Mouse (Mus musculus): ENCODE measurements around the gene Fmnl1.

Gene Fmnl1

GRCm38 (mm10) chr11:103170494-103171285 is at the start of gene Fmnl1:
Gene Fmnl1 (plus strand): TSS chr11:103171107.
- DNase-seq (ENCODE audit: extremely low spot score): no peak

- peak; percentile 69 for DNase-seq (ENCODE audit: extremely low spot score)
Observed at GRCm38 (mm10) chr11:103131701-103132575, 39.0 kb upstream of the Fmnl1 start, which contains the start of gene Hexim2. Gene Hexim2 (plus strand): TSS chr11:103132429.

GRCm38 (mm10) chr11:103132576-103133455 is 38.1 kb upstream of the Fmnl1 start:
- peak; percentile 99 for DNase-seq (ENCODE audit: extremely low spot score)

GRCm38 (mm10) chr11:103133456-103134185 is 37.3 kb upstream of the Fmnl1 start:
- DNase-seq (ENCODE audit: extremely low spot score): no peak

GRCm38 (mm10) chr11:103134221-103134620 is 36.7 kb upstream of the Fmnl1 start:
- DNase-seq (ENCODE audit: extremely low spot score): no peak

GRCm38 (mm10) chr11:103136039-103136577 is 34.8 kb upstream of the Fmnl1 start:
- no peak for DNase-seq (ENCODE audit: extremely low spot score)

GRCm38 (mm10) chr11:103139951-103140762 is 30.8 kb upstream of the Fmnl1 start:
- no peak for DNase-seq (ENCODE audit: extremely low spot score)

- DNase-seq (ENCODE audit: extremely low spot score): no peak
Observed at GRCm38 (mm10) chr11:103140763-103141100, 30.2 kb upstream of the Fmnl1 start.

- peak; percentile 32 for DNase-seq (ENCODE audit: extremely low spot score)
Observed at GRCm38 (mm10) chr11:103141101-103141943, 29.6 kb upstream of the Fmnl1 start.

GRCm38 (mm10) chr11:103141944-103142255 is 29.0 kb upstream of the Fmnl1 start:
- no peak for DNase-seq (ENCODE audit: extremely low spot score)

- DNase-seq (ENCODE audit: extremely low spot score): peak; percentile 35
Observed at GRCm38 (mm10) chr11:103142441-103143182, 28.3 kb upstream of the Fmnl1 start.

- no peak for DNase-seq (ENCODE audit: extremely low spot score)
Observed at GRCm38 (mm10) chr11:103144309-103145285, 26.3 kb upstream of the Fmnl1 start.

- DNase-seq (ENCODE audit: extremely low spot score): no peak
Observed at GRCm38 (mm10) chr11:103146386-103146785, 24.5 kb upstream of the Fmnl1 start.

- no peak for DNase-seq (ENCODE audit: extremely low spot score)
Observed at GRCm38 (mm10) chr11:103147766-103148165, 23.1 kb upstream of the Fmnl1 start.

- DNase-seq (ENCODE audit: extremely low spot score): no peak
Observed at GRCm38 (mm10) chr11:103149771-103150170, 21.1 kb upstream of the Fmnl1 start.

GRCm38 (mm10) chr11:103158621-103159478 is 12.1 kb upstream of the Fmnl1 start:
- DNase-seq (ENCODE audit: extremely low spot score): peak; percentile 99
